Mouse (Mus musculus): ENCODE data around the gene Nradd. TPM values are rescaled to one million over a fixed set of nuclear protein-coding genes. Genes with fewer than 3 reads are reported as not detected.

Gene Nradd
- polyA plus RNA-seq, 1 experiment from 2014 or later, result 22.2 TPM

DNA sequence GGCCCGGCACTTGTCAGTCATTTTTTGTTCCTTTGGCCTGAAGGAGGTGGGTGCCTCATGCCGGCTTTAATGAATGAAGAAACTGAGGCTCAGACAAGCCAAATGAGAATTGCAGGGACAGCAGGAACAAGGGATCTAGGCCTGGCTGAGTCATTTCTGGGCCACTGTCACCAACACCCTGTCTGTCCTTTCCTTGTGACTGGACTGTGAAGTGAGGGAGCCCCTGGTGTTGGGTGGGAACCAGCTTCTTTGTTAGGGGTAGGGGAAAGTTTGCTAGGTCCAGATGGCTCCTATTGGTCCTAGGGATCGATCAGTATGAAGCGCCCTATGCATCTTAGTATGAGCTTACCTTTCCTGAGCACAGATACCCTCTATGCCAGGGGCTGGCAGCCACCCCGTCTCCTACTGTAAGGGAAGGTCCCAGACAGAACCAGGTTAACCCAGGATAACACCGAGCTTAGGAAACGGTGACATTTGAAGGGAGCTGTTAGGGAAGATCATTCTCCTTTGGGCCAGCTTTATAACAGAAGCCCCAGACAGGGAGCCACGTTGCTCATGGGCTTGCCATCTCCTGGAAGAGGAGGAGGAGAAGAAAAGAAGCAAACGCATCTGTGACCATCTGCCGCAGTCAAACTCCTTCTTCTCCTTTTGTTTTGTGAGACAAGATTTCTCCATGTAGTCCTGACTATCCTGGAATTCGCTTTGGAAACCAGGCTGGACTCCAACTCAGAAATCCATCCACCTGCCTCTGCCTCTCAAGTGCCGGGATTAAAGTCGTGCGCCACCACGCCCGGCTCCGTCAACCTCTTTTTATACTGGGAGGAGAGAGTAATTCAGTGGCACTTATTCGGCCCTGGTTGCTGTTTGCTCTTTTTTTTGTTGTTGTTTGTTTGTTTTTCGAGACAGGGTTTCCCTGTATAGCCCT lies 30.7 kb upstream of the Nradd start:
- H3K27ac ChIP-seq (replicated peaks; ENCODE audit: low read depth, low read length), result no peak overlapping the region

GRCm38 (mm10) chr9:110653655-110654461 lies 29.6 kb upstream of the Nradd start, which contains the start of gene Nbeal2:
Gene Nbeal2 (minus strand): TSS chr9:110654161.
- Histone ChIP-seq H3K9ac (replicated peaks; ENCODE audit: low read length) (peak within 1 kb of the TSS; percentile 67), H3K27me3 (ENCODE audit: control insufficient read depth, insufficient read depth, low read length) (peaks cover 12% of the 10 kb centered on the region; the same call in 1 of the 2 replicates), H3K27ac (replicated peaks; ENCODE audit: low read depth, low read length) (0 out of 2 replicates have a peak within 1 kb of the TSS, but pooled peaks have one; percentile 26), H3K36me3 (ENCODE audit: control insufficient read depth, insufficient read depth, low read length) (no peaks in the 10 kb centered on the region), H3K9me3 (ENCODE audit: control insufficient read depth, low read length) (no peaks in the 10 kb centered on the region), H3K4me3 (replicated peaks; ENCODE audit: low read depth, low read length) (peak within 1 kb of the TSS; percentile 70), H3K4me2 (ENCODE audit: low read length) (peak within 1 kb of the TSS; percentile 98), H3K4me1 (ENCODE audit: control insufficient read depth, insufficient read depth, low read length) (peaks cover 47% of the 10 kb centered on the region)
- WGBS, result under 1% methylated on average over 74 of the region's 75 CpGs
- ATAC-seq (ENCODE audit: low FRiP score, low TSS enrichment) (peak; percentile 68), DNase-seq (peak; percentile 83)

More for the DNA sequence above, 30.7 kb upstream of the Nradd start:
- no peaks in the 10 kb centered on the region for H3K9me3 ChIP-seq (ENCODE audit: control insufficient read depth, low read length)
- peaks cover 36% of the 10 kb centered on the region for H3K4me1 ChIP-seq (ENCODE audit: control insufficient read depth, insufficient read depth, low read length)
- DNase-seq, result no peak
- H3K36me3 ChIP-seq (ENCODE audit: control insufficient read depth, insufficient read depth, low read length), result no peaks in the 10 kb centered on the region
- WGBS, result 80% methylated on average over 19 of the region's 19 CpGs
- peak overlapping the region; percentile 98 for H3K4me2 ChIP-seq (ENCODE audit: low read length)
- peak overlapping the region; percentile 67; the same call in 1 of the 2 replicates for H3K9ac ChIP-seq (replicated peaks; ENCODE audit: low read length)
- no peak for ATAC-seq (ENCODE audit: low FRiP score, low TSS enrichment)
- peaks cover 12% of the 10 kb centered on the region; the same call in 1 of the 2 replicates for H3K27me3 ChIP-seq (ENCODE audit: control insufficient read depth, insufficient read depth, low read length)
- peak overlapping the region; percentile 70; the same call in 1 of the 2 replicates for H3K4me3 ChIP-seq (replicated peaks; ENCODE audit: low read depth, low read length)

DNA sequence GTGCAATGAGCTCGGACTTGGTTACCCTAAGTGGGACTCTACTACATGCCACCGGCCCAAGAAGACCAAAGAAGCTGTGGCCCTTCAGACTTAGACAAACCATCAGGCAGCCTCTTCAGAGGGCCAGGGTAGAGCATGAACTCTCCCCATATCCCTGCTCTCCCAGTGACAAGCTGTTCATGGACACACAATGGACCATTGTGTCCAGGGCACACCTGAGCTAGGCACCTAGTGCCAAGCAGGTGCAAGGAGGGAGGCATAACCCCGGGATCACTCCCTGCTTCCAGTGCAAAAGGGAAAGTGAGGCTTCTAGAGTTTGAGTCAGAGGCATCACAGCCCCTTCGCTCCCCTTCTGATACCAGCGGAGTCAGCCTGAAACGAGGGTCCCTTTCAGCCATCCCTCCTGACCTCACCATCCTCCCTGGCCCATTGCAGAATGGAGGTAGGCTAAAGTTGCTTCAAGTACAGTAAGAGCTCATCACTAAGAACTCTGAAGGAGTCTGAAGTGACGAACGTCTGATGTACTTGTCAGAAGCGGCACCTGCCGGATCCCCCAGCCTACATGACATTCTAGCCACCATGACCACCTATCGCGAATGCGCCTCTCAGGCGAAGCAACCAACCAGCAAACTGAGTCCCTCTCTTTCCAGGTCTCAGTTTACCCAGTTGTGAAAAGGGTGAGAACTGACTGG lies 28.9 kb upstream of the Nradd start:
- H3K27ac ChIP-seq (replicated peaks; ENCODE audit: low read depth, low read length), result no peak overlapping the region
- peak overlapping the region; percentile 67; the same call in 1 of the 2 replicates for H3K9ac ChIP-seq (replicated peaks; ENCODE audit: low read length)
- peaks cover 47% of the 10 kb centered on the region for H3K4me1 ChIP-seq (ENCODE audit: control insufficient read depth, insufficient read depth, low read length)
- H3K27me3 ChIP-seq (ENCODE audit: control insufficient read depth, insufficient read depth, low read length), result peaks cover 12% of the 10 kb centered on the region; the same call in 1 of the 2 replicates
- WGBS, result 21% methylated on average over 14 of the region's 14 CpGs
- H3K36me3 ChIP-seq (ENCODE audit: control insufficient read depth, insufficient read depth, low read length), result no peaks in the 10 kb centered on the region
- no peaks in the 10 kb centered on the region for H3K9me3 ChIP-seq (ENCODE audit: control insufficient read depth, low read length)
- peak overlapping the region; percentile 98 for H3K4me2 ChIP-seq (ENCODE audit: low read length)
- DNase-seq (no peak), ATAC-seq (ENCODE audit: low FRiP score, low TSS enrichment) (no peak)
- peak overlapping the region; percentile 70 for H3K4me3 ChIP-seq (replicated peaks; ENCODE audit: low read depth, low read length)

DNA sequence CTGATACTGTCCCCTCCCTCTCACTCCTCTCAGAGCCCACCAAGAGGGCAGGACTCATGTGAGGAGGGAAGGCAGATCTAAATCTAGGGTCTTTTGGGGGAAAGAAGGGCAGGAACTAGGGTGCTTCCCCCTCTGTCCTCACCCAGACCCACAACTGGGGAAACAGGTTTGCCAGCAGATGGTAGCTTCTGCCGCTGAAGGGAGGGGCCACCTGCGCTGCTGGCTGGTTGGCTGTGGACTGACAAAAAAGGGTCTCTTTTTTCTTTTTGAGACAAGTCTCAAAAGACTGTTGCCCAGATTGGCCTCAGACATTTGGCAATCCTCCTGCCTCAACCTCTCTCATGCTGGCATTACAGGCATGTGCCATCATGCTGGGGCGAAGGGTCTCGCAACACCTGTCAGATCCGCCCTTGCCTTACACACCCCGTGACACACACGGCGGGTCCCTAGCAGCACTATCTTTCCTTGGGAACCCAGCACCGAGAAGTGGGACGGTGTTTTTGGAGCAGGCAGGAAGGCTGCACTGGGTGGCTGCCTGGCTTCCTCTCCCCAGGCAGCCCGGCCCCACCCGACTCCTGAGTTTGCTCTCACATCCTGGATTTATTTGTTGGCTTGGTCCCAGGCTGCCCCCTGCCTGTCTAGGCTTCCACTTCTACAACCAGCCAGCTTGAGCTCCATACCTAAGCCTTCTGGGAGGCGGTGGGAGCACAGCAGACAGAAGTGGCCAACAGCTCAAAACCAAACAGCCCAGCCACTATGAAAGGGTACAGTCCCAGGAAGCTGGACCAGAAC lies 27.9 kb upstream of the Nradd start:
- peak; percentile 23 for DNase-seq
- H3K27me3 ChIP-seq (ENCODE audit: control insufficient read depth, insufficient read depth, low read length), result peaks cover 12% of the 10 kb centered on the region; the same call in 1 of the 2 replicates
- no peak for ATAC-seq (ENCODE audit: low FRiP score, low TSS enrichment)
- WGBS, result 48% methylated on average over 13 of the region's 13 CpGs
- H3K27ac ChIP-seq (replicated peaks; ENCODE audit: low read depth, low read length), result no peak overlapping the region
- peaks cover 38% of the 10 kb centered on the region for H3K4me1 ChIP-seq (ENCODE audit: control insufficient read depth, insufficient read depth, low read length)
- H3K4me2 ChIP-seq (ENCODE audit: low read length), result peak overlapping the region; percentile 98; the same call in 1 of the 2 replicates
- no peaks in the 10 kb centered on the region for H3K9me3 ChIP-seq (ENCODE audit: control insufficient read depth, low read length)
- no peaks in the 10 kb centered on the region for H3K36me3 ChIP-seq (ENCODE audit: control insufficient read depth, insufficient read depth, low read length)
- H3K9ac ChIP-seq (replicated peaks; ENCODE audit: low read length), result no peak overlapping the region; the same call in 1 of the 2 replicates
- 0 out of 2 replicates have a peak overlapping the region, but pooled peaks have one; percentile 70 for H3K4me3 ChIP-seq (replicated peaks; ENCODE audit: low read depth, low read length)

DNA sequence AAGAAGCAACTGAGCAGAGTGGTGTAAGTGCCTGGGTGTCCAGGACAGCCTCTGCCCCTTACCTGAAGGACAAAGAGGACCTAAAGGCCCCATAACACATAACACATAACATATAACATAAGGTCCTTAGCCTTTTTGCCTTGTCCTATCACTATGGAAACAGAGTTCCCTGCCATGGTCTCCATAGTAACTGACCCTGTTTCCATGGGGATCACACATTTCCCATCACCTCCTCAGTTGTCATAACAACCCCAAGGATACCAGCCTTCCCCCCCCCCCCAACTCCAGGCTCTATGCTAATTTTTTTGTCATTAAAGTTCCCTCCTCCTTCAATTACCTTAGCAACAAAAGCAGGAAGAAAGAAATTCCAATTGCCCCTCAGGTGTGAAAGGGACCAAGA lies 25.5 kb upstream of the Nradd start:
- Histone ChIP-seq H3K9ac (replicated peaks; ENCODE audit: low read length) (no peak overlapping the region), H3K27ac (replicated peaks; ENCODE audit: low read depth, low read length) (peak overlapping the region; percentile 79), H3K4me2 (ENCODE audit: low read length) (peak overlapping the region; percentile 35), H3K4me3 (replicated peaks; ENCODE audit: low read depth, low read length) (no peak overlapping the region), H3K9me3 (ENCODE audit: control insufficient read depth, low read length) (no peaks in the 10 kb centered on the region), H3K36me3 (ENCODE audit: control insufficient read depth, insufficient read depth, low read length) (no peaks in the 10 kb centered on the region), H3K4me1 (ENCODE audit: control insufficient read depth, insufficient read depth, low read length) (peaks cover 33% of the 10 kb centered on the region), H3K27me3 (ENCODE audit: control insufficient read depth, insufficient read depth, low read length) (peaks cover 12% of the 10 kb centered on the region; the same call in 1 of the 2 replicates)
- no peak for ATAC-seq (ENCODE audit: low FRiP score, low TSS enrichment)
- DNase-seq, result peak; percentile 76

DNA sequence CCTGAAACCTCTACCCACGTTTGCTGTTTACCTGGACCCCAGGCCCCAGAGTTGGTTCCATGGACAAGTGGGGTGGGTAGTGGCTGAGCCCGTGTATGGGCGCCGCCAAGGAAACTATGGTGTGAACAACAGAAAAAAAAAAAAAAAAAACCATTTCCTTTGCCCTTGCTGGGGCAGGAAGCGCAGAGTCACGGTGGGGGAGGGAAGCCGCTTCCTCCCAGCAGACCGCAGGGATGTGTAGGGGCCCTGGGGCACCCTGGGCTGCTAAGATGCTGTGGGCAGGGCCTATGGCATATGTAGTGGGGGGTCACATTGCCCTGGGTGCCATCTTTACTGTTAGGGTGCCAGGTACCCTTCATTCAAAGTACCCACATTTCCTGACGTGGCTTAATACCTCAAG lies 21.0 kb upstream of the Nradd start:
- H3K36me3 ChIP-seq (ENCODE audit: control insufficient read depth, insufficient read depth, low read length), result 0 out of 2 replicates have a peak, but pooled peaks cover 4% of the 10 kb centered on the region
- WGBS, result 86% methylated on average over 9 of the region's 9 CpGs
- ATAC-seq (ENCODE audit: low FRiP score, low TSS enrichment) (no peak), DNase-seq (no peak)
- H3K27ac ChIP-seq (replicated peaks; ENCODE audit: low read depth, low read length), result no peak overlapping the region
- H3K27me3 ChIP-seq (ENCODE audit: control insufficient read depth, insufficient read depth, low read length), result no peaks in the 10 kb centered on the region
- H3K9me3 ChIP-seq (ENCODE audit: control insufficient read depth, low read length), result no peaks in the 10 kb centered on the region
- H3K4me3 ChIP-seq (replicated peaks; ENCODE audit: low read depth, low read length), result no peak overlapping the region
- no peak overlapping the region for H3K4me2 ChIP-seq (ENCODE audit: low read length)
- no peak overlapping the region for H3K9ac ChIP-seq (replicated peaks; ENCODE audit: low read length)
- H3K4me1 ChIP-seq (ENCODE audit: control insufficient read depth, insufficient read depth, low read length), result peaks cover 14% of the 10 kb centered on the region

DNA sequence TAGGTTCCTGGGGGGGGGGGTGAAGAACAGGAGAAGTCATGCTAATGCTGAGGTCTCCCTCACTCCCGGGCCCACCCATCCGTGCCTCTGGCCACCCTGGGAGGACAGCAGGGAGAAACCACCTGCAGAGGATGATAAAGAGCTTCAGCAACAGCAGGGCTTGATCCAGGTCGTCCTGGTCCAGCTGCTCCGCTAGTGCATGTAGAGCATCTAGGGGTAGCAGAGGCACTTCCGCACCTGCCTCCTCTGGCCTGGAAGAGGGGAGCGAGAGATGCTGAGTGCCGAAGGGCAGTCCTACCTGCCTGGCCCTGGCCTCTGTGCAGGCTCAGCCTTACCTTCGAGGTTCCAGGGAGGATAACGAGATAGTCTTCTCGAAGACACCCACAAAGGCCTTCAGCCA lies 20.0 kb upstream of the Nradd start:
- H3K36me3 ChIP-seq (ENCODE audit: control insufficient read depth, insufficient read depth, low read length), result 0 out of 2 replicates have a peak, but pooled peaks cover 4% of the 10 kb centered on the region
- H3K4me2 ChIP-seq (ENCODE audit: low read length), result no peak overlapping the region
- H3K4me3 ChIP-seq (replicated peaks; ENCODE audit: low read depth, low read length), result no peak overlapping the region
- peaks cover 4% of the 10 kb centered on the region for H3K4me1 ChIP-seq (ENCODE audit: control insufficient read depth, insufficient read depth, low read length)
- no peaks in the 10 kb centered on the region for H3K27me3 ChIP-seq (ENCODE audit: control insufficient read depth, insufficient read depth, low read length)
- 85% methylated on average over 10 of the region's 10 CpGs for WGBS
- no peak overlapping the region for H3K27ac ChIP-seq (replicated peaks; ENCODE audit: low read depth, low read length)
- DNase-seq, result no peak
- no peak for ATAC-seq (ENCODE audit: low FRiP score, low TSS enrichment)
- H3K9ac ChIP-seq (replicated peaks; ENCODE audit: low read length), result no peak overlapping the region
- H3K9me3 ChIP-seq (ENCODE audit: control insufficient read depth, low read length), result no peaks in the 10 kb centered on the region
